Mouse (Mus musculus): ENCODE results near the gene Hist1h2bf.
A peak's percentile ranks its signal among the peaks of the same experiment; 100 is the strongest.

Hist1h2bf gene

GRCm38 (mm10) chr13:23525901-23526300 lies 48.1 kb downstream of the Hist1h2bf start:
- no peak for DNase-seq (ENCODE audit: low spot score)

GRCm38 (mm10) chr13:23524654-23525053 lies 49.3 kb downstream of the Hist1h2bf start:
- DNase-seq (ENCODE audit: low spot score): peak; percentile 68

- no peak for DNase-seq (ENCODE audit: low spot score)
Observed at GRCm38 (mm10) chr13:23523976-23524375, 50.0 kb downstream of the Hist1h2bf start.
